Mouse (Mus musculus) bone marrow, adult 2 months (tissue): ENCODE results near the gene Snta1.

Experiments
- CTCF ChIP-seq: fragments of 200-500 bp; IDR thresholded peaks from 2 replicates; pipeline ENCODE4 v1.5.1; 2011; ENCODE audit warnings: low read length, control low read depth; ENCODE audit not compliant: control insufficient read depth, insufficient read depth
- POLR2A ChIP-seq: fragments of 200-500 bp; IDR thresholded peaks from 2 replicates; pipeline ENCODE4 v1.6.1; 2011; ENCODE audit warnings: low read depth, mild to moderate bottlenecking, control low read depth, low read length, borderline replicate concordance; ENCODE audit not compliant: control insufficient read depth

DNA sequence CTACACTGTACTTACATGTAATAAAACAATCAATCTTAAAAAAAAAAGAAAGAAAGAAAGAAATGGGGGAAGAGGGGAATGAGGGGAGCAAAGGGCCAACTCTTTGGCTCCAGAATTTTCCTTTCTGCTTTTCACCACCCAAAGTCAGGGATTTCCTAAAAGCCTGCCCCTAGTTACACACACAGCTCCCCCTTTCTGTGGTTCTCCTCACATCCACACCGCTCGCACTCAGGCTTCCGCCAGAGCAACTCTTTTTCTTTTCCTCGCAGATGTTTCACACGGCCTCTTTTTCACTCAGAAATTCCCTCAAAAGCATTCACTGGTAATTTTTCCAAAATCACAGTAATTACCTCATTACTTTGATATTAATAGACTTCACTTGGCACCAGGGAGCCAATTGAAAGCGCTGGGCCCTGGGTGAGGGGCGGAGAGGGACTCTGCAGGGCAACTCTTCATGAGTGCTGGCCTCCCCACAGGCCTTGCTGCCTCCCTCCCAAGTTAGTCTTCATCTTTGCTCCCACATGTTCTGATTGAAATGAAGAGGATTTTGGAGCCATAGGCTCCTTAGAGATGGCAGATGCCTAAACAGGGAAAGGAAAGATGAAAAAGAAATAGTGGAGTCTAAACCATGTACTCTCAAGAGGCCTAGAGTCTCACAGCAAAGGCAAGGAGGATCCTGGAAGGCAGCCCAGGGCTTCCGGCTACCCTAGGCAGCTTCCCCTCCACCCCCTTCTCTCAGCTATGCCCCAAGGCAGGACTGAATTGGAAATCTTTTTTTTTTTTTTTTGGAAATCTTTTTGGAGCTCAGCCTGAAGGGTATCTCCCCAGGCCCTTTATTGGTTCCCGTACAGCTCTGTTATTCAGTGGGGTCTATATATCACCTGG is 12.0 kb upstream of the Snta1 start:
- TF ChIP-seq POLR2A = no peak
- no peak for TF ChIP-seq CTCF
